Mouse (Mus musculus) ovary, postnatal 36 days (tissue): Measurements from ENCODE around the gene Hecw1.
"Not testable (repeated sequence)": the region's sequence is repeated elsewhere in the genome, so short reads cannot be mapped to it uniquely, and the experiment has no call there.

Source experiments
- DNase-seq: peaks from one replicate; pipeline ENCODE4 v3.0.0; 2022; ENCODE audit warnings: low spot score, mixed read lengths

Hecw1 gene

DNA sequence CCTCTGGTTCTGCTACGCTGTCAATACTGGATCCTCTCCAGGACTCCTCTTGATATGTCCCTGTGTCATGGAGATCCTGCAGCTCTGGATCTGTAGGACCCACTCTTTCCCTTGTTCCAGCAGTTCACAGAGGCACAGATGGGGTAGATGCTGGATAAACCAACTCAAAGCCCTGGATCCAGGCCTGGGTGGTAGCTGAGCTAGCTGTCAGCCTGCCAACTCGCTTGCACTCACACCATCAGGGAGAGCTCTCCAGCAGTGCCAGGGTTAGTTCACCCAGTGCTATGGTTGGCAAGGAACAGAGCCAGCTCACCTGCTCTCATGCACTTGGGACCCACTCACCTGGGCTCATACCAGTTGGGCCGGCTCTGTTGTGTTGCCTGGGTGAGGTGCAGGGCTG lies 157.5 kb downstream of the Hecw1 start:
- DNase-seq: no peak

DNA sequence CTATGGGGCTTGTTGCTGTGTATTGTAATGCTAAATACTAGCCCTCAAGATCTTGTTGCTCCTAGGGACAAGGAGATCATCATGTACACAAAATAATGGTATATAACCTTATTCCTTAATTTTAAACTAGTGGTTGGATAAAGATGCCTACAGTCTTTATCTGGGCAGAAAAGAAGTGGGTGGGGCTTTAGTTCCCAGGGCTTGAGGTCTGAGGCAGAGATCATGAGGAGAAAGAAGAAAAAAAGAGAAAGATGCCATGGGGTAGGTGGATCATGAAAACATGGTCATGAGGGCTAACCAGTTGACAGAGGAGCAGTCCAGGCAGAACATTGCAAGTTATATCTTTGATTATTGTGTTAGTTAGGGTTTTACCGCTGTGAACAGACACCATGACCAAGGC lies 195.8 kb downstream of the Hecw1 start:
- DNase-seq: no peak

DNA sequence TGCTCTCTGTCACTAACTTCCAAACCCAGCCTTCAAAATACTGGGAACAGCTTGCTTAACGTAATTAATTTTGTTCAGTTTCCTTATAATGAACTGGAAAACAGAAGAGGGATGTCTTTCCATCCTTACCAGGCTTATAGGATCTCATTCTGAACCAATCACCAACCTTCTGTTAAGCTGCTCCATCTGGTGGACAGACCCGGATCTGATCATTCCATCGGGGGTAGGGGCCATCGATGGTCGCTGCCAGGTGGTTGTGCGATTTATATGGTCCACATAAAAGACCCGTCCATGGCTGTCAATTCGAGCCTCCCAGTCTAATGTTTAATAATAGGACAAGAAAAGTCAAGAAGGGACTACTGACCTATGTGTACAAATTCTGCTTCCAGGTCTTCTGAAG lies 216.4 kb downstream of the Hecw1 start:
- no peak for DNase-seq

DNA sequence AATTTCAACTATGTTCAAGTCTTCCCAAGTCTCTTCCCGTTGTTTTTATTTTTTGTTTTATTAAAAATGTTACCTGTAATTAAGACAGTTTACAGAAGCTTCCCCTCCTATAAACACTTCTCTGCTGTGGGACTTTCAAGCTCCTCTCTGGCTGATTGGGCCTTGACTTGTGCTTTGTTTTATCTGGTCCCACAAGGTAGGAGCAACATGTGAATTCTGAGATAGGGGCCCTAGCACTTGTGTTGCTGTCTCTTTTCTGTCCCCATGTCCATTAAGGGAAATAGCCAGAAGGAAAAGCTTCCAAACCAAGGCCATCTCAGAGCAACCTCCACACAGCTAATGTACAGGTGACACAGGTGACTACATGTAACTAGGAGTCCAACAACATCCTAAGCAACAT lies 218.9 kb downstream of the Hecw1 start:
- DNase-seq: no peak

DNA sequence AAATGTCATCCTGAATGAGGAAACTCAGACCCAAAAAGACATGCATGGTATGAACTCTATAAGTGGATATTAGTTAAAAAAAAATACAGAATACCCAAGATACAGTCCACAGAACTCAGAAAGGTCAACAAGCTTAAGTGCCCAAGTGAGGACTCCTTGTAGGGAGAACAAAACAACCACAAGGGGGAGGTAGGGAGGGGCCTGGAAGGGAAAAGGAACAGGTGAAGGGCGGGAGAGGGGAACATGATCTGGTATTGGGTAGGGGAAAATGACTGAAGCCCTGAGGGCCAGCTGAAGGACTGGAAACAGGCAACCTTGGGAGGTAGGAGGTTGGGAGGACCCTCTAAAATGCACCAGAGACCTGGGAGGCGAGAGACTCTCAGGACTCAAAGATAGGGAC lies 220.1 kb downstream of the Hecw1 start:
- no peak for DNase-seq

DNA sequence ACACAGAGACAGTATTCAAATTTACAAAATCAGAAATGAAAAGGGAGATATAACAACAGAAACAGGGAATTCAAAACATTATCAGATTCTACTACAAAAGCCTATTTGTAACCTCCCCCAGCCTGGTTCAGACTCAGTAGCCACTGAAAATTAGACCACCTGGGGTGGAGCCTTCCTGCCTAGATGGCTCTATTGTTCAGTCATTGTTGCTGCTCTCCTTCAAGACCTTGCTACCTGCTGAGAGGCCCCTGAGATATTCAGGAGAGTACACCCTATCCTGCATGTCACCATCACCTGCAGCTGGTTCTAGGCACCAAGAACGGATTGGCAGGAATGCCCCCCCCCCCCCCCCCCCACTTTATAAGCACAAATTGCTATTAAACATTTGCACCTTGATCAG lies 233.0 kb downstream of the Hecw1 start:
- DNase-seq: no peak

DNA sequence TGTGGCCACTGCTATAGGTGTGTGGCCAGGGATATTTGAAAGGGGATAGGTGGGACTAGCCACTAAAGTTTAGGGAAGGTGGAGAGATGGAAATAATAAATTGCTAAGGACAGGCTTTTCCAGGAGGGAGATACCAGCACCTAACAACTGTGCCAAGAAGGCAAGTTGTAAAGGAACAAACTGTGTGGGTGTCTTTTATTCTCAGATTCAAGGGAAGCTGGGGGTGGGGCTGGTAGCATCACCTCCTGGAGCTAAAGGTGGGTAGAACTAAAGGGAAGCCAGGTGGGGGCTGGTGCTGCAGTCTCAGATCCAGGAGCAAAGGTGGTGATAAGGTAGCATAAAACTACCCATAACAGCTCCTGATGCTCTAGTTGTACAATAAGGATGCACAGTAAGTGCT lies 251.6 kb downstream of the Hecw1 start:
- no peak for DNase-seq

DNA sequence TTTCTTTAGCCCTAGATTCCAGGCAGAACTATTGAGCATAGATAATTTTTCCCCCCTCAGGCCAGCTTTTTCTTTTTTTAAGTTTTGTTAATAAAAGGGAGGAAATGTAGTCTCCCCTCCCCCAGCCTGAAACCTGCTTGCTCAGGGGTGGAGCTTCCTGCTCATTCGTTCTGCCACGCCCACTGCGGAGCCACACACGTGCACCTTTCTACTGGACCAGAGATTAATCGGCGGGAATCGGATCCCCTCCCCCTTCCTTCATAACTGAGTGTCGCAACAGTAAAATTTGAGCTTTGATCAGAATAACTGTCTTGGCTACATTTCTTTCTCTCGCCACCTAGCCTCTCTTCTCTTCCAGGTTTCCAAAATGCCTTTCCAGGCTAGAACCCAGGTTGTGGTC lies 262.1 kb downstream of the Hecw1 start:
- not testable (repeated sequence) for DNase-seq

DNA sequence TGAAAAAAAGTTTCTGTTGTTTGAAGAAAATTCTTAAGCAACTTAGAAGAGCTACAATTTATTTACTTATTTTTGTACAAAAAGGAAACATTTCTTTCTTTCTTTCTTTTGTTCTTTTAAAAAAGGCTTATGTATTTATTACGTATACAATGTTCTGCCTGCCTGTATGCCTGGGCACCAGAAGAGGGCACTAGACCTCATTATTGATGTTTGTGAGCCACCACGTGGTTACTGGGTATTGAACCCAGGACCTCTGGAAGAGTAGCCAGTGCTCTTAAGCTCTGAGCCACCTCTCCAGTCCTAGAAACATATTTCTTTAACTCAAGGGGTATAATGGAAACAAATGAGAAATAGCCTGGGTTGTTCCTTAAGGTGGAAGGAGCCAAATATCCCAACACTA lies 277.1 kb downstream of the Hecw1 start:
- DNase-seq: no peak

DNA sequence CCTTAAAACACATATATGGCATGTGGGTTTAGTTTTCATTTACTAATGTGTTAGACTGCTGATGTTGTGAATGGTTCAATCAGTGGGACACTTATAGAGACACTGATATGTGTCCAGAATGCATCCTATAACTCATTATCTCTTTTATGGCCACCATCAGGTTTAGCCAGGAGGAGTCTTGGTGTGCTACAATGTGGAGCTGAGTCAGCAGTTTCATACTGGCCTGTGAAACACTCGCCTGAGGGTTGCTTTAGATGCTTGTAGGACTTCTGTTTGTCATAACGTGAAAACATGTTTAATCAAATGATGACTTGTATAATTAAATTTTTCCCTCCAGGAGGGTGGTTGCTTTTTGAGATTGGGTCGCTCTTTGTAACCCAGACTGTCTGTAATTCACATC lies 343.4 kb downstream of the Hecw1 start:
- no peak for DNase-seq

DNA sequence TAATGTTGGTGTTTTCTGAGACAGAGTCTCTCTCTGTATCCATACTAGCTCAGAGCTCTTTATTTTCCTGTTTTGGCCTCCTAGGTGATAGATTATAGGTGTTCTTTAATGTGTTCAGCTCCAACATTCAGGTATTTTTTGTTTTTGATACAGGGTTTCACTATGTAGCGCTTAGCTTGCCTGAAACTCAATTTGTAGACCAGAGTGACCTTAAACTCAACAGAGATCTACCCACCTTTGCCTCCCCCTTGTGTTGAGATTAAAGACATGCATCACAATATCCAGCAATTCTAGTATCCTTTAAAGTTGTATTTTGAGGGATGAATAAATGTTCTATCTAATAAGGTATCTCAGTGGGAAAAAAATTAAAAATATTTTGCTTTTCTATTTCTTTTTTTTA lies 345.0 kb downstream of the Hecw1 start:
- no peak for DNase-seq
